Mouse (Mus musculus) left cerebral cortex, adult 9 months (tissue): ENCODE measurements around the gene Wdfy4.

Experiments used
- DNase-seq, 2 experiments: peaks; one replicate each; pipeline ENCODE4 v3.0.0; 2022; ENCODE audit warnings: low spot score in 2 of 2

Gene Wdfy4

GRCm38 (mm10) chr14:33078596-33078995 lies 106.7 kb downstream of the Wdfy4 start:
- DNase-seq, result no peak

- no peak for DNase-seq
Observed at GRCm38 (mm10) chr14:33078110-33078509, 107.2 kb downstream of the Wdfy4 start.

GRCm38 (mm10) chr14:33073355-33073754 lies 112.0 kb downstream of the Wdfy4 start:
- no peak for DNase-seq

GRCm38 (mm10) chr14:33072351-33072750 lies 113.0 kb downstream of the Wdfy4 start:
- no peak for DNase-seq

DNA sequence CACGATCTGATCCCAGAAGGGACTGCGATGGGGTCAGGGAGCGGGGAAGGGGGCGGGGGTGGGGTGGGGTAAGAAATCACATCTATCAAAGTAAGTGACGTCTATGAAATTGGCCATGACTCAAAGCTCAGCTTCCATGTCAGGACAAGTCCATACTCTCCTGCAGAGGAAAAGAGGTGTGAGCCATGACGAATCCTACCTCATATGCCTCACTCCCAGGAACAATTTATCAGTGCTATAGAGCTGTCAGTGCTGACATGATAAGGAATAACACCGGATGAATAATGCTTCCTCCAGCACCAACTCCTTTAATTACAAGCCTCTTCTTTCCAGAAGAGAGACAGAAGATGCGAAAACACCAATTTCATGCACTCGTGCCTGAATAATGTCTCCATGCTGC lies 117.6 kb downstream of the Wdfy4 start:
- no peak for DNase-seq

DNA sequence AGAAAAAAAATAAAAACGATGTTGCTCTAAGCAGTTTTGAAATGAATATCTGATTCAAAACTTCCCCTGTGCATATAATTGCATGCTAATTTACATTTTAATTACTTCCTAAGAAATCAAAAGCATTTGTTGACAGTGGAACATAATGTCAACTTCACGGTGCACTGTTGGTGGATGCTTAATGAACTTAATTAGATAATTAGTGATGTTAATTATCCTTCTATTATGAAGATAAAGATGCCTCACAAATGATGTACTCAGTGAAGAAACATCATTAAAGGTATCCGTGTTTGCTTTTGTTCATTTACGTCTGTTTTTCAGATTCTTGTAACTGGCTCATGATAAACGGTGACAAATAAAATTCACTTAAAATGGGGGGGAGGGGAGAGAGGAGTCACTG lies 122.3 kb downstream of the Wdfy4 start:
- DNase-seq, result no peak

DNA sequence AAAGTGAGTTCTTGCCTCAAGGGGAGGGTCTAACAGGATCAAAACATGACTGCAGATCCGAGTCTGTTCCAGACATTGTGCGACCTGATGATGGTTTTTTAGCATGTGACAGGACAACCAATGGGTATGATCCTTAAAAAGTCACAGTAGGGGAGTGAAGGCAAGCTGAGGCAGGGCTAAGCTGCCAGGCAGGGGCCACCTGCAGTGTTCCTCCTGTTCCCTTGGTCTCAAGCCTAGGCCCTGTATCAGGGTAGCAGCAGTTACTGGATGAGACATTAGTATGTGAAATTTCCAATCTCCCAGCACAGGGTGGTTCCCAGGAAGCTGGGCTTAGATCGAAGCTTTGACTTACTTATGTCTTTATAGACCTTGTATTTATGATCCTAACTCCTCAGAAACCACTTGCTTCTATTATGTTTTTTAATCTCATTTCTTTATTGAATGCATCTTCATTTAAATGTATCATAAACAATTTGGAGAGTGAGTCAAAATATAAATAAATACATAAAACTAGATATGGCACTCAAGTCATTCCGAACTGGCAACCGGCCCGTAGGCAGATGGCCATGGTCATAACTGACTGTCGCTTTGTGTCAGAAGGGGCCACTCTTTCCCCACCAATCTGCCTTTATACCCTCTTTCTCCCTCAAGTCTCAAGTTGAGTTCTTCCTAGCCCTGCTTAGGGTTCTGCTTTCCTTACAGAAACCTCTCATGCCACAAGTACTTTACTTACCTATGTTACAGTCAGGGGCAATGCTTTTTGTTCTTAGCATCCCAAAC lies 126.2 kb downstream of the Wdfy4 start:
- DNase-seq, result no peak

- DNase-seq, result no peak
Observed at GRCm38 (mm10) chr14:33053441-33053840, 131.9 kb downstream of the Wdfy4 start.

DNA sequence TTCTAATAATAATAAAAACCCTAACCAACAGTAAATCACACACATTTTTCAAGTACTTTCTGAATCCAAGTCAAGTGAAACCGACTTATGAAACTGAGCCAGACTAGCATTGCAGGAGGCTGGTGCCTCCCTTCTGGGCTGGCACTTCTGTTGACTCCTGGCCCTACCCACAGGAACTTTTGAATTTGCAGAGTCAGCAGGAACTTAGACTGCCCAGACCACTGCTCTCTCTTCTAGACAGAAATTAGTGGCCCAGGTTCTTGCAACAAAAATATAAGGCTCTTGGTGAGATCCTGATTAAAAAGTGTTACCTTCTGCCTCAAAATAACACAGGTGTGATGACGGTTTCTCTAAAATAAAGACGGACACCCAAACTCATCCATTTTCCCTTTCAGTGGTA lies 140.1 kb downstream of the Wdfy4 start:
- DNase-seq, result no peak

DNA sequence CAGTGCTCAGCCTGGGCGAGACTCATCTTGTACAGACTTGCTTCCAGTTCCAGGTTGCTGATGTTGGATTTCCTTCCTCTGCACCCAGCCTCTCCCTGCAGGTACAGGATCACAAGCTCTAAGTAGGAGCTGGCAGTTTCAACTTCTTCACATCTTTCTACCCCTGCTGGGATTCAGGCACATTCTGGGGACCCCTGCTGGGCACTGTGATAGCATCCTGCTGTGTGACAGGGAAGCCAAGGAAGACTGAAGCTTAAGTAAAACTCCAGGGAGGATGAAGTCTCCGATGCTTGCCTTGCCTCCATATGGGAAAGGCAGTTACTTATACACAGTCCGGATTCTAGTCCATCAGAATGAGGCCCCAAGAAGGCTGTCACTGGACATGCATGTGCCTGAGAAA lies 148.5 kb downstream of the Wdfy4 start:
- DNase-seq, result no peak

GRCm38 (mm10) chr14:33035386-33035785 lies 149.9 kb downstream of the Wdfy4 start:
- no peak for DNase-seq

DNA sequence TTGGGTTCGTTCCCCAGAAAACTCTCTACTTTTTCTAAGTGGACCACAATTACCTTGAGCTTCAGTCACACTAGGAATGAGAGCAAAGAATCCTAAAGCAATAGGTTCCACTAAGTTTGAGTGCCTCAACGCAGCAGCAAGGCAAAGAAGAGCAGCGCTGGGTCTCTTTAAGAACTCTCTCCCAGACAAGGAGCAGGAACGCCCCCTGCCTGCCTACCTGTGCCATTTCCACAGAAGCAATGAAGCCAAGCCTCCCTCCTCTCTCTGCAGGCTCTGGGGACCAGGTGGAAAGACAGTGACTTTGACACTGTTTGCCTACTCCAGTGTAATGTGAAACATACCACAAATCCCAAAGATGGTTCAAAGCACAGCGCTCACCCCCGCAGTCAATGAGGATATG lies 151.9 kb downstream of the Wdfy4 start:
- no peak for DNase-seq

GRCm38 (mm10) chr14:33030849-33031248 lies 154.5 kb downstream of the Wdfy4 start:
- no peak for DNase-seq

DNA sequence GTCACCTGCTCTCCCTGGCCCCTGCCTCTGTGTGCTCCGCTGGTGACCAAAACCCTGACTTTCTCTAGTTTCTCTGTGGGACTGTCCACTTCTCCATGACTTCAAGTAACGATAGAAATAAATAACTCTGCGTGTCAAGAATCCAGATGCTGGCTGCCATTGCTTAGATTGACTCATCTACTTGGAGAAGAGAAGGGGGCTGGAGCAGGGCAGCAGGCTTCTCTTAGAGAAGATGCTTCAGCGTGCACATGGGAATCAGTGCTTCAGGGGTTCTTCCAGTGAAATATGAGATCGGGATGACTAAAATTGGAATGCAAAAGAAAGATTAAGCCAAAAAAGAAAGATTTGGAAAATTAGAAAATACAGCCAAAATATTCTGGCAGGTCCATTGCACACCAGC lies 165.7 kb downstream of the Wdfy4 start:
- no peak for DNase-seq

- DNase-seq, result no peak
Observed at GRCm38 (mm10) chr14:33019050-33019449, 166.3 kb downstream of the Wdfy4 start.

DNA sequence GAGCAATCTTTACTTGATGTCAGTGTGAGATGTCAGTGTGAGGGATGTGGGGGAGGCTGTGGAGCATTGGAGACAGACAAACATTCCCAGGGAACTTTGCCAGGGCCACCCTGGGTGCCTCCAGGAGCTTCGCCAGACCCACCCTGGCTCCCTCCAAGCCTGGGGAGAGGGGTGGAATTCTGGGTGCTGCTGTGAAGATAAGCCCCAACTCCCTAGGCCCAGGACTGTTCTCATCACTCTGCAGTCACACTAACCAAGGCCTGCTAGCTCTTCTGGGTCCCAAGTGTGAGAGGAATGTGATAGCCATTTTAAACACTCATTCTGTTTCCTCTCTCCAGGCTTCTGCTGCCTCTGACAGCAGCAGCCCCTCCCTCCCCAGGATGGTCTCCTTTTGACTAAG lies 177.7 kb downstream of the Wdfy4 start:
- DNase-seq, result no peak

DNA sequence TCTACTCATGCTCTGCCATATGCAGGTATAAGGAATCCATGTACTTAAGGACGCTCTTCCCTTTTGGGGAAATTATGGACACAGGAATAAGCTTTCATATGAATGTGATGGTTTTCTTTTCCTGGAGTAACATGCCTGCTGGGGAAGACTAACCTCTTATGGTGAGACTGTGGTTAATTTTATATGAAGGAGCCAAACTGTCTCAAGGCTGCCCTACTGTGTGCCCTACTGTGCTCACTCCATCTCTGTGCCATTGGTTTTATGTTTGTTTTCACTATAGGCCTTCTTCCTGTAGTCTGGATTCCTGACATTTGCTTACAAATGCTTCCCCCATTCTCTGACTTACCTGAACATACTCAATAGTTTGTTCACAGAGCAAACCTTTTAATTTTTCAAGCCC lies 180.2 kb downstream of the Wdfy4 start:
- no peak for DNase-seq

GRCm38 (mm10) chr14:33000112-33000979 lies 185.0 kb downstream of the Wdfy4 start:
- DNase-seq, result no peak

DNA sequence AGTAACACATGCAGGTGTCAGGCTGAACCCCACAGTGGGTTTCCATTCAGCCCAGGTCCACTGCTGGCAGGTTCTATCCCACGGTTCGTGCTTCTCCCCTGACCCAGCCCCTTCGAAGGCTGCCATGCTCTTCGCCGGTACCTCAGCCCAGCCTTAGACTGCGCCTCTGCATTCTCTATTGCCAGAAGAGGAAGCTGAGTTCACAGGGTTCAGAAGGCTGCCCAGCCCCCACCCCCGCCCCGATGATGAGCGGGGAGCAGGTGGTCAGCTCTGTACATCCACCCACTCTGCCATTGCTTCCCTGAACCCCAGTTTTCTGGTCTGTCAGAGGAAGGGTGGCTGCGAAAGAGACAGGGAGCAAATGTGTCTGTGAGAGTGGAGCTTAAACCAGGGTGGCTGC lies 185.8 kb downstream of the Wdfy4 start:
- no peak for DNase-seq

GRCm38 (mm10) chr14:32994954-32995636 lies 190.2 kb downstream of the Wdfy4 start:
- DNase-seq, result peak in 1 of 2 experiments; percentile 7

- no peak for DNase-seq
Observed at GRCm38 (mm10) chr14:32991082-32991481, 194.2 kb downstream of the Wdfy4 start, which contains the start of gene Lrrc18. Lrrc18 (plus strand) TSS chr14:32991382.

GRCm38 (mm10) chr14:32986659-32987058 lies 198.6 kb downstream of the Wdfy4 start:
- DNase-seq, result no peak
